Mouse (Mus musculus) c-Kit-positive CD71-positive TER-119-positive erythroid progenitor cells, embryonic 14.5 days (primary cell): ENCODE results near the gene Mcoln2.

Experiments used
- DNase-seq: peaks from one replicate; pipeline ENCODE4 v3.0.0-alpha.2; 2013; ENCODE audit warnings: low spot score

Gene Mcoln2

DNA sequence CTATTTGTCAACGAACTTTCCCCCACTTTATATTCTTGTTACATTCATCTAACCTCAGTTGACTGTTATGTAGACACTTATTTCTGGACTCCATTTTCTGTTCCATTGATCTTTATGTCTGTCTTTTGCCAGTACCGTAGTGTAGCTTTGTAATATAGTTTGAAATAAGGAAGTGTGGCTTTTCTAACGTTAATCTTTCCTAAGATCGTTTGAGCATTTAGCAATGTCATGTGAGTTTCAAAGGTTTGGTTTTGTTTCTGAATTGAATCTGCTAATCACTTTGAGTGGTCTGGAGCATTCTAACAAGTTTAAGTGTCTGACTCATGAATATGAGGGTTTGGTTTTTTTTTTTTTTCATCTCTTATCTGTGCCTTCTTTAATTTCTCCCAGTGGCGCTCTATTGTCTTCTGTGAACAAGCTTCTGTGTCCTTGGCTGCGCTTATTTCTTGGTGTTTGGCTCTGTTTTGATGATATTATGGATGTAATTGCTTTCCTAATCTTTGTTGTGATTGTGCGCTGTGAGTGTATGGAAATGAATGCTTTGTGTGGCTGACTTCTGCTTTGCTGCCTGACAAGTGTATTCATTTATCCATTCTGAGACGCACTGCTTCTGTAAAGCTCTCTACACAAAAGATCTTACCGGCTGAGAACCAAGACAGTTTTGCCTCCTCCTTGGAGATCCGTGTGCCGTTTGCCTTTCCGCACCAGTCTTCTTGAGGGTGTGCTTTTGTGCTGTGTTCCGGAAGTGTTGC is 79.1 kb downstream of the Mcoln2 start:
- DNase-seq: no peak

DNA sequence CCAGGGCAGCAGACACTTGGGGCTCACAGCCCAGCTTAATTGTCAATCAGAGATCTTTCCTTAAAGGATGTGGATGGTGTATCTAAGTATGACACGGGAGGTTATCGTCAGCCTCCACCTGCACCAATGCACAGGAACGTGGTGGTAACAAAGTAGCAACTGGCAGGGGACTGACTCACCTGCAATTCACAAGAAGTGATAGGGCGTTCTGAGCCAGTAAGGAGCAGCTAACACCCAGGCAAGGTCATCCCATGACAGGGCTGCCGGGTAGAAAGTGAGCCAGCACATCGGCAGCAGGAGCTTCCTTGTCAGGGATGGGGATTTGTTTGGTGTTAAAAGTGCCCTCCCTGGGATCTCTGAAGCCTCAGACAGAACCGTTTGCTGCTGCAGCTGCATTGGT is 83.1 kb downstream of the Mcoln2 start:
- no peak for DNase-seq

DNA sequence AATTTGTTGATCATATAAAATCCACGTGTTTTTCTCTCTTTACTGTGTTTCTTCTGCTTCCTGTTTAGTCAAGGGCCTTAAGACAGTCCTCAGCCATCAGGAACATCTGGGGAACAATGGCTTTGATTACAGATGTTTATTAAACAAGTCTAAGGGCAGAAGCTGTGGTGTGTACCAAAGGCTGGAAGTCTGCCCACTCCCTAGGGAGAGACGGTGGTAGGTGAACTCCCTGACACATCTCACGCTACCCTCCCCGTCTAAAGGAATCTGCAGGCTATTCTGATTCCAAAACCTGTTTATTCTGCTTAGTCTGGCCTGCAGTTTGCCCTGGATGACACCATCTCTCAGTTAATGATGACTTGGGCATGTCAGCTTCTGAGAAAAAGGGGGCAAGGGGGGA is 84.1 kb downstream of the Mcoln2 start:
- no peak for DNase-seq

DNA sequence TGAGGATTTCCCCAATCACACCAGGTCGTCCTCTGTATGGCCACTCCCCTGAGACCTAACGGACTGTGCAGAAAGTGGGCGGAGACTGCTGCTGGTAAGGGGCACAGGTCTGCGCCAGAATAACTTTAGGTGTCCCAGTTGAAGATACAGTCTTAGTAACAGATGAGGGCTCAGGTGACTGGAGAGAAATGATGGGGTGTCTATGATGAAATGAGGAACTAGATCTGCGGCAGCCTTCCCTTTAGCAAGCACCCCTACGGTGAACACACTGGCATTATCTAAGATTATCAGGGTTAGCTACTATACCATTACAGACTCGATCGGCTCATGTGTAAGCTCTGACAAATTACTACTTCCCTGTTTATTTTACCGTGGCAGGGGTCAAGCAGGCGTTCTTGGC is 84.9 kb downstream of the Mcoln2 start:
- no peak for DNase-seq

DNA sequence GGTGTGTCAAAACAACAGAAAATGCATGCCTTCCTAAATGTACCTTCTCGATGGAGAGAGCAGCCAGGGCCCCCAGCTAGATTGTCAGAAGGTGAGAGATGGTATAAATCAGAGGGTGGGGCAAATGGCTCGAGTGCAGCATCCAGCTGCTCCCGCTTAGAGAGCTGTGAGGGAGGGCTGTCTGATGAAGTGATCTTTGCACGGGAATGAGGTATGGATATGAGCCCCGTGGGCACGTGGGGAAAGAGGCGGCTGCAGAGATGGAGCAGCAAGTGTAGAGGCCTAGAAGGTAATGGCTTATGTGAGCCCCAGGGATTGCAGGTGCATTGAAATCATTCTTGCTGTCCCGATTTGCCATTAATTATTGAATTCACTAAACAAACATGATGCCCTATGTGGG is 86.6 kb downstream of the Mcoln2 start:
- no peak for DNase-seq

DNA sequence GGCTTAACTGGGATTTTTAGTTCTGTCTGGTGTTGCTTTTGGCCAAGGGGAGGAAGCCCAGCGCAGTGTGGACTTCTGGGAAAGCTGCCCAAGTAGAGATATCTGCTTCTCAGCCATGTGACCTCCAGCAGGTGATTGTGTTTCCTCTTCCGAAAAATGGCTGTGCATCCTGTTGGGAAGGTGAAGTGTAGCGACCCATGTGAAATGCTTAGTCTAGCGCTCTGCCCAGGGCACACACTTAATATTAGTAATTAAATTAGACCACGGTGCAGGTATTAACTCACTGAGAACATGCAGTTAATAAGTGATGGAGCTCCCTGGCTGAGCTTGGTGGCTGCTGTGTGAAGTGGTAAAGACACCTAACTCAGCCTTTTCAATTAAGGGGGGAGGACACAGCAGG is 88.0 kb downstream of the Mcoln2 start:
- DNase-seq: no peak

DNA sequence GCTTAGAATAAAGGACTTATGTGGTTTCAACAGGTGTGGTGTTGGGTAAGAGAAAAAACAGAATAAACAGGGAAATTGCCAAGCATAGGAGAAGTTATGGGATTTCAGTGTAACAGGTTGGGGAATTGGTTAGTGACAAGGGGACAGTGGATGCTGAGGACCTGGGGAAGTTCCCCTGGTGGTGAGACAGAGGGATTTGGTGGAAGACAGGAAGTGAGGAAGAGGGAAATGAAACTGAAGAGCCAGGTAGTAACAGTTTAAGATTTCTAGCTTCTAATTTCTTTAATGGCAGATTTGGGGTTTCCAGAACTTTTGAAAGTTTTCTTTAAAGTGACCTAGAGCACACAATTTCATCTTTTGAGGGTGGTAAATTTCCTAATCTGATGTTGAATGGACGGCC is 95.0 kb downstream of the Mcoln2 start:
- DNase-seq: no peak
